Mouse (Mus musculus) monocyte, adult 2 months (primary cell): Measurements from ENCODE around the gene Nalcn.

Source experiments
- DNase-seq, 2 experiments: peaks; one replicate each; pipeline ENCODE4 v3.0.0; 2022; ENCODE audit warnings: low spot score in 2 of 2, low read depth in 1 of 2

Nalcn gene

GRCm38 (mm10) chr14:123513376-123514141 lies 113.4 kb downstream of the Nalcn start:
- no peak for DNase-seq

- DNase-seq, result no peak
These were observed 114.0 kb downstream of the Nalcn start for GRCm38 (mm10) chr14:123512923-123513322.

- no peak for DNase-seq
These were observed 131.4 kb downstream of the Nalcn start for GRCm38 (mm10) chr14:123495544-123495943.

GRCm38 (mm10) chr14:123488575-123489207 lies 138.3 kb downstream of the Nalcn start:
- DNase-seq, result no peak

GRCm38 (mm10) chr14:123462026-123462425 lies 164.9 kb downstream of the Nalcn start:
- DNase-seq, result no peak

GRCm38 (mm10) chr14:123446031-123446430 lies 180.9 kb downstream of the Nalcn start:
- no peak for DNase-seq

GRCm38 (mm10) chr14:123435542-123435941 lies 191.4 kb downstream of the Nalcn start:
- DNase-seq, result no peak

GRCm38 (mm10) chr14:123376167-123376855 lies 250.6 kb downstream of the Nalcn start:
- DNase-seq, result no peak

- no peak for DNase-seq
These were observed 255.4 kb downstream of the Nalcn start for GRCm38 (mm10) chr14:123371522-123371921.

- no peak for DNase-seq
These were observed 267.3 kb downstream of the Nalcn start for GRCm38 (mm10) chr14:123359691-123360090.

GRCm38 (mm10) chr14:123352973-123353372 lies 274.0 kb downstream of the Nalcn start:
- no peak for DNase-seq

- no peak for DNase-seq
These were observed 295.1 kb downstream of the Nalcn start for GRCm38 (mm10) chr14:123331841-123332240.

GRCm38 (mm10) chr14:123314369-123314768 lies 312.6 kb downstream of the Nalcn start:
- DNase-seq, result no peak

- no peak for DNase-seq
These were observed 314.6 kb downstream of the Nalcn start for GRCm38 (mm10) chr14:123312371-123312770.

- DNase-seq, result no peak
These were observed 330.9 kb downstream of the Nalcn start for GRCm38 (mm10) chr14:123296068-123296467.

- no peak for DNase-seq
These were observed 335.6 kb downstream of the Nalcn start for GRCm38 (mm10) chr14:123291118-123292007.

GRCm38 (mm10) chr14:123282165-123282564 lies 344.8 kb downstream of the Nalcn start:
- no peak for DNase-seq

- DNase-seq, result no peak
These were observed 354.8 kb downstream of the Nalcn start for GRCm38 (mm10) chr14:123272121-123272520.

GRCm38 (mm10) chr14:123240738-123241137 lies 386.2 kb downstream of the Nalcn start:
- DNase-seq, result no peak

GRCm38 (mm10) chr14:123239945-123240344 lies 387.0 kb downstream of the Nalcn start:
- no peak for DNase-seq

- no peak for DNase-seq
These were observed 389.9 kb downstream of the Nalcn start for GRCm38 (mm10) chr14:123237002-123237401.
